Mouse (Mus musculus): Measurements from ENCODE around the gene Klk1. TPM values are rescaled to one million over a fixed set of nuclear protein-coding genes. Genes with fewer than 3 reads are reported as not detected.

The Klk1 gene
- not detected in 2 replicates for total RNA-seq (2023)

DNA sequence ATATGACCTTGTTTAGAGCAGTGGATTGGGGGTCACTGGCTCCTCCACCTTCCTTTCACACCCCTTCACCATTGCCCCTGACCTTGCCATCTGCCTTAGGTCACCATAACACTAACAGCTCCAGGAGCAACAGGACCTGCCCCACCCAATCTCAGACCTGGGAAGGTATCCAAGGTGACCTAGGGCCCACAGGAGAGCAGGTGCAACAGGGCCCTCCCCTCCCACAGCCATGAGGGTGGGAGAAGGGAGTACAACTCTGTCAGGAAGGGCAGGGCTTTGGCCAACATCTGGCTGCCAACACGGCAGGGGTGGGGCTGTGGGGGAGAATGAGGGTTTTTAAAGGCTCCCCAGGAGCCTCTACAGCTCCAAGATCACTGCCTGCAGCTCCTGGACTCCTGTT lies at the start of gene Klk1:
TSS of gene Klk1 (plus strand) at position 285 of the 400 bp plus-strand sequence.

DNA sequence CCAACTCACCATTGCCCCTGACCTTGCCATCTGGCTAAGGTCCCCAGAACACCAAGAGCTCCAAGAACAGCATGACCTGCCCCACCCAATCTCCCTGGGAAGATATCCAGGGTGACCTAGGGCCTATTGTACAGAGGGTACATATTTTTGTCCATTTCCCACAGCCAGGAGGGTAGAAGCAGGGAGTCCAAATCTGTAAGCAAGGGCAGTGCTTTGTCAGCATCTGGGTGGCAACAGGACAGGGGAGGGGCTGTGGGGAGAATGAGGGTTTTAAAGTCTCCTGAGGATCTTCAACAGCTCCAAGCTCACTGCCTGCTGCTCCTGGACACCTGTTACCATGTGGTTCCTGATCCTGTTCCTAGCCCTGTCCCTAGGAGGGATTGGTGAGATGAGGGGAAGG lies 37.2 kb upstream of the Klk1 start, which contains the start of gene Klk1b24:
TSS of gene Klk1b24 (plus strand) at position 301 of the 400 bp plus-strand sequence.

GRCm38 (mm10) chr7:44197891-44198290 lies 27.3 kb upstream of the Klk1 start, which contains the start of gene Klk1b3:
Klk1b3 (plus strand) TSS chr7:44198191.

DNA sequence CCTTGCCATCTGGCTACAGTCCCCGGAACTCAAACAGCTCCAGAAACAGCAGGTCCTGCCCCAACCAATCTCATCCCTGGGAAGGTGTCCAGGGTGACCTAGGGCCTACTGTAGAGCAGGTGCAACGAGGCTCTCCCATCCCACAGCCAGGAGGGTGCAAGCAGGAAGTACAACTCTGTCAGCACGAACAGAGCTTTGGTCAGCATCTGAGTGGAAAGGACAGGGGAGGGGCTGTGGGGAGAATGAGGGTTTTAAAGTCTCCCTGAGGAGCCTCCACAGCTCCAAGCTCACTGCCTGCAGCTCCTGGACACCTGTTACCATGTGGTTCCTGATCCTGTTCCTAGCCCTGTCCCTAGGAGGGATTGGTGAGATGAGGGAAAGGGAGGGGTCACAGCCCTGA lies 18.0 kb upstream of the Klk1 start, which contains the start of gene Klk1b4:
TSS of gene Klk1b4 (plus strand) at position 301 of the 400 bp plus-strand sequence.

DNA sequence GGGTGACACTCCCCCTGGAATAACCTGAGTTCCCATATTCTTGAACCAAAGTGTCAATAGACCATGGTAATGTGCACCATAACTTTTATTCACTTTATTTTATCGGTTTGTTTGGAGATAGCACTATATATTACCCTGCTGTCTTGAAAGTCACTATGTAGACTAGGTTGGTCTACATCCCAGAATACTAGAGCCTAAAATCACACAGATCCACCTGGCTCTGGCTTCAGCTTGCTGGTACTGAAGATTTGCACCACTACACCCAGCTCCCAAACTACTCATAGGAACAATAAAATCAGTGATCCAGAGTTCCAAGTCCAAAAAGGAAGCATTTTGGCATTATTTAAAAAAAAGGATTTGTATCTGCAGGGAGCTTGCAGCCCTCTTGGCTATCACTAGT lies 9.5 kb upstream of the Klk1 start, which contains the start of gene Klk1b5:
TSS of gene Klk1b5 (plus strand) at position 301 of the 400 bp plus-strand sequence.

GRCm38 (mm10) chr7:44235909-44236308 lies 10.7 kb downstream of the Klk1 start, which contains the start of gene Gm36864:
Gm36864 (plus strand) TSS chr7:44236177.

DNA sequence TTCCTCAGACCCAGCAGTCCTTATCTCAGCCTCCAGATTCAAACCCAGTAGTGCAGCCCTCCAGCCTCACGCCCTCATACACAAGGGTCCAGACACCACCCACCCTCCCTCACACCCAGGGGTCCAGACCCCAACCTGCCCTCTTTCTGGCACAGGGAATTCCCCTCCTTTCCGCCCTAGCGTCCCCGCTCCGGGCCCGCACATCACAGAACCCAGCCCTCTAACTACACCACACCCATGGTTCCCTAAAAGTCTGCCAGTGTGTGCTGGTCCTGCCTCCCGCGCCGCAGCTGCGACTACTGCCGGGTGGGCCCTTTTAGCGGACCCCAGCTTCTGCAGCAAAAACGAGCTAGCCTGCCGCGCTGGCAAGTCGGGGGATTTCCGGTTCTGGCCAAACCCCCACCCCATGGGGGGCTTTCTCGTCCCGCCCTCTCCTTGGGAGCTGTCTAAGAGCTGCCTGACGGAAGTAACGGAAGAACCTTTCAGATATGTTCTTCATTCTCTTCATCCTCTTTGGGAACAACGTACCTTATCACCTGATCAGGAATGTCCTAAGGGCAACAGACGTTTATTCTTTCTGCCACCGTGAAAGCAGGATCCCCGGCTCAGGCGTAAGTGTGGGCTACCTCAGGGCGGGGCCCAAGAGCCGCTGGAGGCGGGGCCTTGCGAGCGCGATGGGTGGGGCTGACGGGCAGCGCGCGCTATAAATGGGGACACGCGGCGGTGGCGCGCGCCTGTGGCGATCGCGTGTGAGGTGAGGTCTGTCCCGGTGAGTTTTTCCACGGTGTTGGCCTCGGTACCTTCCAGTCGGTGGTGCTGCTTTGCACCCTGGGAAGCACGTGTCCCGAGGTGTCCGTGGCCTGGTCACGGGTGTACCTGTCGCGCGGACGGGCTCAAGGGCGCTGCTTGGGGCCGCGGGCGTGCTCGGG lies 21.2 kb downstream of the Klk1 start, which contains the start of the genes 1700028J19Rik and 2410002F23Rik:
TSS of gene 1700028J19Rik (minus strand) at position 641 of the 929 bp plus-strand sequence.
TSS of gene 2410002F23Rik (plus strand) at position 668 of the 929 bp plus-strand sequence.

GRCm38 (mm10) chr7:44257278-44257677 lies 32.1 kb downstream of the Klk1 start, which contains the start of gene Acp4:
Acp4 (minus strand) TSS chr7:44257378.

GRCm38 (mm10) chr7:44261147-44261546 lies 36.0 kb downstream of the Klk1 start, which contains the start of gene Gm15517:
Gm15517 (plus strand) TSS chr7:44261447.

Other genes starting within 250 kb of the Klk1 start
- gene Klk1b9, start 249.3 kb upstream of the Klk1 start, total RNA-seq (2023) = not detected in 2 replicates
- gene Klk1b11, start 229.5 kb upstream of the Klk1 start, total RNA-seq (2023) = not detected in 2 replicates
- gene Klk1b26, start 213.2 kb upstream of the Klk1 start, total RNA-seq (2023) = not detected in 2 replicates
- gene Klk1b27, start 173.1 kb upstream of the Klk1 start, total RNA-seq (2023) = not detected in 2 replicates
- not detected in 2 replicates for gene Klk1b21, start 123.0 kb upstream of the Klk1 start, total RNA-seq (2023)
- not detected in 2 replicates for gene Klk1b22, start 112.7 kb upstream of the Klk1 start, total RNA-seq (2023)
- gene Klk1b16, start 88.6 kb upstream of the Klk1 start, total RNA-seq (2023) = not detected in 2 replicates
- not detected in 2 replicates for gene Klk1b24, start 37.1 kb upstream of the Klk1 start, total RNA-seq (2023)
- gene Klk1b3, start 27.2 kb upstream of the Klk1 start, total RNA-seq (2023) = not detected in 2 replicates
- gene Klk1b4, start 17.9 kb upstream of the Klk1 start, total RNA-seq (2023) = not detected in 2 replicates
- gene Klk1b5, start 9.4 kb upstream of the Klk1 start, total RNA-seq (2023) = not detected in 2 replicates
- not detected in 2 replicates for gene Gm36864, start 10.8 kb downstream of the Klk1 start, total RNA-seq (2023)
- gene 1700028J19Rik, start 21.3 kb downstream of the Klk1 start, total RNA-seq (2023) = 1.9 and 3.0 TPM in 2 replicates
- 19.9 and 27.3 TPM in 2 replicates for gene 2410002F23Rik, start 21.4 kb downstream of the Klk1 start, total RNA-seq (2023)
- not detected in 2 replicates for gene Acp4, start 32.0 kb downstream of the Klk1 start, total RNA-seq (2023)
- not detected in 2 replicates for gene Gm15517, start 36.1 kb downstream of the Klk1 start, total RNA-seq (2023)
- 0.29 and 0.51 TPM in 2 replicates for gene Clec11a, start 81.5 kb downstream of the Klk1 start, total RNA-seq (2023)
- 0.32 and 0.34 TPM in 2 replicates for gene Shank1, start 84.9 kb downstream of the Klk1 start, total RNA-seq (2023)
- 0.41 TPM in 1 of 2 replicates, not detected in the other for gene Syt3, start 158.7 kb downstream of the Klk1 start, total RNA-seq (2023)
- gene 1700008O03Rik, start 160.5 kb downstream of the Klk1 start, total RNA-seq (2023) = not detected in 2 replicates
- gene Lrrc4b, start 203.7 kb downstream of the Klk1 start, total RNA-seq (2023) = not detected in 2 replicates
- gene Aspdh, start 240.0 kb downstream of the Klk1 start, total RNA-seq (2023) = not detected in 2 replicates
- gene Josd2, start 242.6 kb downstream of the Klk1 start, total RNA-seq (2023) = 14.6 and 17.8 TPM in 2 replicates